Mouse (Mus musculus): ENCODE measurements around the gene Smoc2. TPM values are rescaled to one million over a fixed set of nuclear protein-coding genes. Genes with fewer than 3 reads are reported as not detected.

Gene Smoc2
- total RNA-seq, 2 experiments from 2014 or later, result not detected

DNA sequence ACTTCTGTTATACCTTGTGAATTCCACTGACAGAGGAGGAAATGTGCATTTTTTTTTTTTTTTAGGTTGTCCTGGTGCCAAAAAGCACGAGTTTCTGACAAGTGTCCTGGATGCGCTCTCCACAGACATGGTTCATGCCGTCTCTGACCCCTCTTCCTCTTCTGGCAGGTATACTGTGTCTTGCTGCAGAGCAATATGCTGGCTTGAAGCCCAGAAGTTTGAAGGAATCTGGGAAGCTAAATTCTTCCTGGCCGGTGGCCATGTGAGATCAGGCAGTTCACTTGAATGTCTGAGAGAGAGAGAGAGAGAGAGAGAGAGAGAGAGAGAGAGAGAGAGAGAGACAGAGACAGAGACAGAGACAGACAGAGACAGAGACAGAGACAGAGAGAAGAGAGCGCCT, 118.2 kb downstream of the Smoc2 start:
- ATAC-seq (replicated peaks; ENCODE audit: poor library complexity, severe bottlenecking), result no peak

- no peak for ATAC-seq (replicated peaks; ENCODE audit: poor library complexity, severe bottlenecking)
Observed at GRCm38 (mm10) chr17:14398650-14399424, 119.5 kb downstream of the Smoc2 start.

DNA sequence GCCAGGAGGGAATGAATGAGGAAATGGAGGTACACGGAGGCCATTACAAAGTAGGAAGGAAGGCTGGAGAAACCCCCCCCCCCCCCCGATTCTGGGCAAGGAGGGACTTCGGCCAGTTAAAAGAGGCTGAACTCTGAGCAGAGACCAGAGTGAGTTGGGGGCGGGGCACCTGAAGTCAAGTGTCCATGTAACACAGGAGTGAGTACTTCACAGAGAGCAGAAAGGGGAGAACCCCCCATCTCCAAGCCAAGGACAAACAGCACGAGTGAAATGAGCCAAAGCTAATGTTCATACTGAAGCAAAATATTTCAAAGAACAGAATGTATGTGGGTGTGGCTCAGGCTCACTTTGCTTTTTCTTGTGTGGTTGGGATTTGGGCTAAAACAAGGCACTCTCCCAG, 121.7 kb downstream of the Smoc2 start:
- ATAC-seq (replicated peaks; ENCODE audit: poor library complexity, severe bottlenecking), result no peak

DNA sequence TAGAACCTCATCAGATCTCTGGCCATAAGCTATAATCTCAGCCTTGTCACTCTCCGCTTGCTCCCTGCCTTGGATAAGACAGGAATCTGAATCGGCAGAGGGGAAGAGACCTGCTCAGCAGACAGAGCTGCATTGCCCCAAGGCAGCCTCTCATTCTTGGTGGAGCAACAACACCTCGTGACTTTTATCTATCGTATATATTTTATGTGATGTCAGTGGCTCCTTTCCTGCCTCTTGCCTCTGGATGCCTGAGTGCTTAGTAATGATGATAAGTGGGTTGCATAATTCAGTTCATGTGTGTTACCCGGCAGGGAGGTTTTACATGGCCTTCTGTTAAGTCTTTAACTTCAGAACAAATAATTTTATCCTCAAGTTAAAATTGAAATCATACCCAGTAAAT, 128.6 kb downstream of the Smoc2 start:
- no peak for ATAC-seq (replicated peaks; ENCODE audit: poor library complexity, severe bottlenecking)

DNA sequence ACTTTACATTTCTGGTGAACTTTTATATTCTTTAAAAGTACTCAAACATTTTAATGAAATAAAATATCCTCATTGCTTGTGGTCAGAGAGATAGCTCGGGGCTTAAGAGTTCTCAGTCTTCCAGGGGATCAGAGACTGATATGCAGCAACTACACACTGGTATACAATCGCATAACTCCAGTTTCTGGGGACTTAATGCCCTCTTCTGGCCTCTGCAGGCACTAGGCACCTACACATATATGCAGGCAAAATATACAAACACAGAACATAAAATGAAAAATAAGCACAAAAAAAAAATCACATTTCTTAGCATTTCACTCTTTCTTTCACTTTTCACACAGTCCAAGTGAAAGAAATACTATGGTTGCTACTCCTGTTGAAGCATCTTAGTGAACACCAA, 133.2 kb downstream of the Smoc2 start:
- ATAC-seq (replicated peaks; ENCODE audit: poor library complexity, severe bottlenecking), result no peak

DNA sequence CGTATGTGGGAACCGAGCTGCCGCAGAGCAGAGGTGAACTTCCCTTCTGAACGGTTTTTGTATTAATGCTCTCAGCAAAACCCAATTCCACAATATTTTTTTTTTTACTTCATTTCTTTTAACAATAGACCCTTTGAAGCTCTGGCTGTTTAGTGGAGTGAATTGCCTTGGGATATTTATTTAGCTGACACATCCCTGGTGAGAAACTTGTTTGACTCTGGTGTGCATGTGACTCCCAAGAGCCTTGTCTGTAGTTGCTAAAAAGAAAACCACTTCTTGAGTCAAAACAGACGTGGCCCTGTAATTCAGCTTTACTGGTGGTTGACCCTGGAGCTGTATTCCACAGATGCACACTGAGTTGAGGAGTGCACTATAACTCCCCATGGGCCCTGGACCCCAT, 135.2 kb downstream of the Smoc2 start:
- no peak for ATAC-seq (replicated peaks; ENCODE audit: poor library complexity, severe bottlenecking)

DNA sequence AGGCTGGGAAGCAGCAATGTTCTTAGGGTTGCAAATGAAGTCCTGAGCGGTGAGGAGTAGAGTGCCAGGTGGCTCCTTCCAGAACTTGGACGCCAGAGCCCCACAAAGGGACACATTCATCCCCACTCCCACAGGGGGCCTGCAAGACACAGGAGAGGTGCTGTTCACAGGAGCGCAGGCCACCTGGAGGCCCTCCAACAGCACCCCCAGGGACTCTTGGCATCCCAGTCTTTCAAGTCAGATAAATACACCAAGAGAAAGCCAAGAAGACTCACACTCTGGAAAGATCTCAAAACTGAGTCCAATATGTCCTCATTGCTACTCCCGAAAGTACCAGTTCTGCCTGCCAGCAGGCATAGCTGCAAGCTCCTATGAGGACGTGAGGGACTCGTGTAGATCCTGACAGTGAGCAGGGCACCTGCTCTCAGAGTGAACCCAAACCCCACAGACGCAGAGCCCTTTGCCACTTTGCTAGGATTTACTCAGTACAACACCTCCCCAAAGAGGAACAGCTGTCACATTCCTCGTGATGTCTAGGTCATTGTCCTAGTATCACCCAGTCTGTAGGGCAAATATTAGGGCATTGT, 141.2 kb downstream of the Smoc2 start:
- ATAC-seq (replicated peaks; ENCODE audit: poor library complexity, severe bottlenecking), result no peak

DNA sequence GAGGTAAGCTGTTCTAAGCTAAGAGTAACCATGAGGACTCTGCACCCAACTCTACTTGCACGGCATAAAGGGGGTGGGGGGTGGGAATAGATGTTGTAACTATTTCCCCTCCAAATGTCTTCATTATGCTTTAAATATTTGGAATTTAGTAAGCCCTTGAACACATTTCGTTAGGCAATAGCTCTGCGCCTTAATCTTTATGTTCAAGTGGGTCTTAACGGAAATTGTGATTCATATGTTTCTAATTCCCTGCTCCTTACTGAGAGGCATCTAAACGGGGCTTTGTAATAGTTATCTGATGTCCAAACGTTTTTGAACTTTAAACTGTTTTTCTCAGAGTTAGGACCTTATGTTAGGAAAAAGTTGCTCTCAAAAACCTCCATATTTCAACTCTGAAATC, 147.2 kb downstream of the Smoc2 start:
- ATAC-seq (replicated peaks; ENCODE audit: poor library complexity, severe bottlenecking), result no peak

- no peak for ATAC-seq (replicated peaks; ENCODE audit: poor library complexity, severe bottlenecking)
Observed at GRCm38 (mm10) chr17:14434717-14435116, 155.4 kb downstream of the Smoc2 start.

GRCm38 (mm10) chr17:14445611-14446010, 166.3 kb downstream of the Smoc2 start:
- ATAC-seq (replicated peaks; ENCODE audit: poor library complexity, severe bottlenecking), result no peak

DNA sequence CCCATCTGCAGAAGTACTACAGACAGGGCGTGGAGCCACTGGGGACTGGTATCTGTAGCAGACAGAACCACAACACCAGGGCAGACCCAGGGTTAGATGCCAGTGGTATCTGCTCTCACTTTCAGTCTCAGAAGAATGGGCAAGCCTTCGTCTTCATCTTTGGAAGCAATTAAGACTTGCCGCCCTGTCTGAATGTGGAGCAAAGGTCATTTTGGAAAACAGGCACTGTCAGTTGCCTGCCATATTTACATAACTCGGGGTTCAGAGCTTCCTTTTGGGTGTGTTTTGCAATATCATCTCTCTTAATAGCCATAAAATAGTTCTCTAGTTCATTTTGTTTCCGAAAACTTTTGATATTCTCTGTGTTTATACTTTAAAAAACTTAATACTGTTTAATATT, 168.0 kb downstream of the Smoc2 start:
- no peak for ATAC-seq (replicated peaks; ENCODE audit: poor library complexity, severe bottlenecking)

Other genes with a start within 250 kb of the Smoc2 start
- gene Gm7358, start 220.0 kb upstream of the Smoc2 start, total RNA-seq (2014; fragmentation: Nextera tagmentation), result not detected in 2 replicates
- not detected in 2 replicates for gene Gm7358, start 220.0 kb upstream of the Smoc2 start, total RNA-seq (2017)
- gene Dact2, start 75.2 kb upstream of the Smoc2 start, total RNA-seq (2014; fragmentation: Nextera tagmentation), result not detected in 2 replicates
- gene Dact2, start 75.2 kb upstream of the Smoc2 start, total RNA-seq (2017), result not detected in 2 replicates